Mouse (Mus musculus): ENCODE data around the gene St6galnac3. TPM values are rescaled to one million over a fixed set of nuclear protein-coding genes. Genes with fewer than 3 reads are reported as not detected.

St6galnac3 gene
- polyA plus RNA-seq, 1 experiment from 2014 or later = 15.8 TPM

DNA sequence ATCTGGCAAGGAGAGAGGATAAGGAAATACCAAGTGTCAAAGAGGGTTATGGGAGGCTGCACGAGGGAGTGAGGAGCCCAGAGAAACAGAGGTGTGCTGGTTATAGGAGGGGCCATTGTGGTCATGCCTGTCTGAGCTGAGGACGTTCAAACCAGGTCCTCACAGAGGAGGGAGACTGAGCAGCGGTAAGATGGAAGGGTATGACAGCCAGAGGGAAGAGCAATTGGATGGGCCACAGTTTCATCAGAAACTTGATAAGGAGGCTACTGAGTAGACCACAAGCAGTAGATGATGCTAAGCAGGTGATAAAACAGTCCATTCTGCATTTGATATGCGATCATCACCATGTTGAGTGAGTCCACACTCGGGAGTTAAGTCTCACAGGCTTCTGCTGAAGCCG is 212.4 kb downstream of the St6galnac3 start:
- peaks cover 4% of the 10 kb centered on the region for H3K4me1 ChIP-seq (replicated peaks)
- ATAC-seq (replicated peaks; ENCODE audit: insufficient number of reproducible peaks, insufficient read depth, low FRiP score, low read depth) = no peak
- H3K4me2 ChIP-seq = no peak overlapping the region
- no peaks in the 10 kb centered on the region for H3K36me3 ChIP-seq
- H3K27ac ChIP-seq = no peak overlapping the region
- 0 out of 2 replicates have a peak, but pooled peaks cover 6% of the 10 kb centered on the region for H3K27me3 ChIP-seq
- H3K4me3 ChIP-seq = no peak overlapping the region
- H3K9ac ChIP-seq = no peak overlapping the region
- WGBS = 60% methylated on average over 6 of the region's 6 CpGs
- H3K9me3 ChIP-seq (replicated peaks) = no peaks in the 10 kb centered on the region

- no peak for ATAC-seq (replicated peaks; ENCODE audit: insufficient number of reproducible peaks, insufficient read depth, low FRiP score, low read depth)
- H3K27me3 ChIP-seq = 0 out of 2 replicates have a peak, but pooled peaks cover 6% of the 10 kb centered on the region
- H3K36me3 ChIP-seq = no peaks in the 10 kb centered on the region
- no peaks in the 10 kb centered on the region for H3K9me3 ChIP-seq (replicated peaks)
- no peak overlapping the region for H3K9ac ChIP-seq
- H3K4me2 ChIP-seq = no peak overlapping the region
- H3K27ac ChIP-seq = no peak overlapping the region
- WGBS = 21% methylated on average over 7 of the region's 7 CpGs
- peaks cover 4% of the 10 kb centered on the region for H3K4me1 ChIP-seq (replicated peaks)
- H3K4me3 ChIP-seq = no peak overlapping the region
These were observed 213.8 kb downstream of the St6galnac3 start for GRCm38 (mm10) chr3:153511151-153511580.

DNA sequence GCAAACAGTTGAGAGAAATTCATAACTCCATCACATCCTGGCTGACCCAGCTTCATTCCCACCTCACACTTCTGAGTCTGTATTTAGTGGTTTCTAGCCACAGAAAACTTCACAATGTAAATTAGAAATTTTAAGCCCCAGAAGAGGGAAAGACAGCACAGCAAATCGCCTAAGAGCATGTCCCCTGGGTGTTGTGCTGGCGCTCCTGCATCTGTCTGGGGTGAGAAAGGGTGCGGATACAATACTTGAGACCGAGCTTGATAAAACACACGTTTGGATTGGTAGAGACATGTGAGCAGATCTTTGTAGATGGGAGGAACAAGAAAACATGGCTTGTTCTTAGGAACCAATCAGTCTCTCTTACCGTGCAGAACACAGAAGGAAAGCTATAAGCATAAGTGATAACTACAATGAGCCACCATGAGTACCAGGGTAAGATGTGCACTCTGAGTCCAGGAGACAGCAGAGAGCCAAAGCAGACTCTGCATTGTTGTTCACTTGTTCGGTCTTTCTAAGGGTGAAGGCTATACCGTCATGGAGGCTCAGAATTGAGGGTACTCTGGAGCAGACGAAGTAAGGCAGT is 214.8 kb downstream of the St6galnac3 start:
- Histone ChIP-seq H3K36me3 (no peaks in the 10 kb centered on the region), H3K4me2 (no peak overlapping the region), H3K9me3 (replicated peaks) (no peaks in the 10 kb centered on the region), H3K27me3 (0 out of 2 replicates have a peak, but pooled peaks cover 6% of the 10 kb centered on the region), H3K4me1 (replicated peaks) (peaks cover 4% of the 10 kb centered on the region), H3K4me3 (no peak overlapping the region), H3K27ac (no peak overlapping the region), H3K9ac (no peak overlapping the region)
- no peak for ATAC-seq (replicated peaks; ENCODE audit: insufficient number of reproducible peaks, insufficient read depth, low FRiP score, low read depth)
- 78% methylated on average over 9 of the region's 9 CpGs for WGBS

DNA sequence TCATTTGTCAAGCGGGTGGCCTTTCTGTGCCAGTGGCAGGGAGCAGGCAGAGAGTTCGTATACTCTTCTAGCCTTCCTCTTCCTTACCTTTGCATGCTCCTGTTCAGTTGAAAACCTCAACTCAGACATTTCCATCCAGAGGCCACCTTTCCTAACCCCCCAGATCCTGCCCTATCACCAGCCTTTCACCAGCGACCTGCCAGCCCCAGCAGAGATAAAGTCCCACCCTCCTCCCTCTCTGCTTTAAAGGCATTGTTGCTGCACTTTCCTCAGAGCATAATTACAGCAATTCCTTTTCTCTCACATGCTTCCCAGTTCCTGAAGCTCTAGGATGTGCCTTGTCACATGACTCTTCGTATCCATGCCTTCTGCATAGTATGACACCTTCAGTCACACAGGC is 215.3 kb downstream of the St6galnac3 start:
- 66% methylated on average over 4 of the region's 4 CpGs for WGBS
- H3K4me1 ChIP-seq (replicated peaks) = peaks cover 4% of the 10 kb centered on the region

GRCm38 (mm10) chr3:153509029-153509428 is 215.9 kb downstream of the St6galnac3 start:
- no peak overlapping the region for H3K4me3 ChIP-seq
- WGBS = 83% methylated on average over 3 of the region's 3 CpGs
- no peaks in the 10 kb centered on the region for H3K9me3 ChIP-seq (replicated peaks)
- no peak overlapping the region for H3K27ac ChIP-seq
- H3K4me2 ChIP-seq = no peak overlapping the region
- ATAC-seq (replicated peaks; ENCODE audit: insufficient number of reproducible peaks, insufficient read depth, low FRiP score, low read depth) = no peak
- peaks cover 4% of the 10 kb centered on the region for H3K4me1 ChIP-seq (replicated peaks)
- H3K27me3 ChIP-seq = 0 out of 2 replicates have a peak, but pooled peaks cover 6% of the 10 kb centered on the region
- H3K36me3 ChIP-seq = no peaks in the 10 kb centered on the region
- no peak overlapping the region for H3K9ac ChIP-seq

More for the DNA sequence above, 215.3 kb downstream of the St6galnac3 start:
- Histone ChIP-seq H3K27me3 (0 out of 2 replicates have a peak, but pooled peaks cover 6% of the 10 kb centered on the region), H3K4me2 (no peak overlapping the region), H3K36me3 (no peaks in the 10 kb centered on the region), H3K9me3 (replicated peaks) (no peaks in the 10 kb centered on the region), H3K9ac (no peak overlapping the region), H3K4me3 (no peak overlapping the region), H3K27ac (no peak overlapping the region)
- ATAC-seq (replicated peaks; ENCODE audit: insufficient number of reproducible peaks, insufficient read depth, low FRiP score, low read depth) = no peak

DNA sequence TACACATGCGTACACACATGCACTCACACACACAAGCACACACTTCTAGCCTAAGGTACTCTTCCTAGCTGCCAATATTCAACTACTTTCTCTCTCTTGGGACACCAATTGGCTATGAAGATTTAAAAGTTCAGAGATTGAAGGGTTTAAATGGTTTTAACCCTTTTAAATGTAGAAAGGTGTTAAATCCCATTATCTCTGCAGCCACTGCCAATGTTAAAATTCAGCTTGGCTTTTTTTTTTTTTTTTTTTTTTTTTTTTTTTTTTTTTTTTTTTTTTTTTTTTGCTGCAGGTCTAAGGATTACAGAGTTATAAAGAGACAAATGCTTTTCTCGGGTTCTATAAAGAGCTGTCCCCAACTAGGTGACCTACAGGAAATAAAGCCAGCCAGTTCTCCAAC is 216.4 kb downstream of the St6galnac3 start:
- H3K36me3 ChIP-seq = no peaks in the 10 kb centered on the region
- H3K9me3 ChIP-seq (replicated peaks) = no peaks in the 10 kb centered on the region
- H3K4me3 ChIP-seq = no peak overlapping the region
- H3K27ac ChIP-seq = no peak overlapping the region
- WGBS = 66% methylated on average over 2 of the region's 2 CpGs
- no peak overlapping the region for H3K4me2 ChIP-seq
- no peak for ATAC-seq (replicated peaks; ENCODE audit: insufficient number of reproducible peaks, insufficient read depth, low FRiP score, low read depth)
- H3K4me1 ChIP-seq (replicated peaks) = peaks cover 4% of the 10 kb centered on the region
- 0 out of 2 replicates have a peak, but pooled peaks cover 6% of the 10 kb centered on the region for H3K27me3 ChIP-seq
- H3K9ac ChIP-seq = no peak overlapping the region

GRCm38 (mm10) chr3:153507599-153507998 is 217.4 kb downstream of the St6galnac3 start:
- 87% methylated on average over 2 of the region's 2 CpGs for WGBS
- Histone ChIP-seq H3K9ac (no peak overlapping the region), H3K27ac (no peak overlapping the region), H3K4me3 (no peak overlapping the region), H3K36me3 (no peaks in the 10 kb centered on the region), H3K4me1 (replicated peaks) (peaks cover 4% of the 10 kb centered on the region), H3K27me3 (0 out of 2 replicates have a peak, but pooled peaks cover 3% of the 10 kb centered on the region), H3K9me3 (replicated peaks) (no peaks in the 10 kb centered on the region), H3K4me2 (no peak overlapping the region)
- no peak for ATAC-seq (replicated peaks; ENCODE audit: insufficient number of reproducible peaks, insufficient read depth, low FRiP score, low read depth)

DNA sequence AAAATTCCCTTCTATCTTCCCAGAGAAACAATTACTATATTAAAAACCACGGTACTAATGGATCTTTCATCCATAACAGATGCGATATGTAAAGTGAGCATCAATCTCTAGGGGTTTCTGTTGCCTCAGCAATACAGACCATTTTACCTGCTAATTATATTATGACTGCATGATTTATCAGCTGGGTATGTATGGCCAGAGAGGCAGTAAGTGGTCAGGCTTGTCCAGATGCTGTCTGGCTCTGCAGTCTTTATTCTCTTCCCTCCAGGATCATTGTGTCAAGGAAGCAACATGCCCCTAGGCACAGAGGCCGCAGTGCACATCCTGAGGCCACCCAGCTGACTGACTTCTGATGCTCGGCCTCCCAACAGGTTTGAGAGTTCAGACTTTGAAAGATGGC is 222.5 kb downstream of the St6galnac3 start:
- H3K9ac ChIP-seq = no peak overlapping the region
- no peaks in the 10 kb centered on the region for H3K4me1 ChIP-seq (replicated peaks)
- H3K36me3 ChIP-seq = no peaks in the 10 kb centered on the region
- H3K4me2 ChIP-seq = no peak overlapping the region
- WGBS = 80% methylated on average over 4 of the region's 4 CpGs
- H3K9me3 ChIP-seq (replicated peaks) = no peaks in the 10 kb centered on the region
- no peak for ATAC-seq (replicated peaks; ENCODE audit: insufficient number of reproducible peaks, insufficient read depth, low FRiP score, low read depth)
- H3K27me3 ChIP-seq = no peaks in the 10 kb centered on the region
- no peak overlapping the region for H3K27ac ChIP-seq
- no peak overlapping the region for H3K4me3 ChIP-seq

GRCm38 (mm10) chr3:153501333-153501877 is 223.6 kb downstream of the St6galnac3 start:
- Histone ChIP-seq H3K27ac (no peak overlapping the region), H3K9me3 (replicated peaks) (no peaks in the 10 kb centered on the region), H3K4me3 (no peak overlapping the region), H3K9ac (no peak overlapping the region), H3K4me1 (replicated peaks) (no peaks in the 10 kb centered on the region), H3K4me2 (no peak overlapping the region), H3K27me3 (no peaks in the 10 kb centered on the region), H3K36me3 (no peaks in the 10 kb centered on the region)
- ATAC-seq (replicated peaks; ENCODE audit: insufficient number of reproducible peaks, insufficient read depth, low FRiP score, low read depth) = no peak
- WGBS = 63% methylated on average over 3 of the region's 3 CpGs

DNA sequence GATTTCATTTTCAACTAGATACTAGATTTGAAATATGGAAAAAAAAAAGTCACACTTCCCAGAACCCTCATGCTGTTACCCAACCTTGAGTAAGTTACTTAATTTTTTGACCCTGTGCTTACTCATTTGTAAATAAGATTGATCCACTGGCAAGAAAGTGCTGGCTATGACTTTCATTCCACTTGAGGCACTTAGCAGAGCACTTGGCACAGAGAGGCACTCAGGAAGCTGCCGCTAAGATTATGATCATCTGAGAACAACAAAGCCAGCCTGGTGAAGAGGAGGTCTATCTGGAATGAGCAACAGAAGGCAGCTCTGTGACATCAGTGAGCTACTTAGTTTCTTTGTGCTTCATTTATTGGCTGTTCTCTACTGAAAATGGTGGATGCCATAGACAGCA is 232.0 kb downstream of the St6galnac3 start:
- Histone ChIP-seq H3K4me3 (no peak overlapping the region), H3K27ac (no peak overlapping the region), H3K36me3 (no peaks in the 10 kb centered on the region), H3K4me1 (replicated peaks) (peaks cover 7% of the 10 kb centered on the region), H3K9ac (no peak overlapping the region), H3K9me3 (replicated peaks) (no peaks in the 10 kb centered on the region), H3K4me2 (no peak overlapping the region), H3K27me3 (no peaks in the 10 kb centered on the region)
- ATAC-seq (replicated peaks; ENCODE audit: insufficient number of reproducible peaks, insufficient read depth, low FRiP score, low read depth) = no peak
- 38% methylated on average over 1 of the region's 1 CpGs for WGBS

- no peak for ATAC-seq (replicated peaks; ENCODE audit: insufficient number of reproducible peaks, insufficient read depth, low FRiP score, low read depth)
- 70% methylated on average over 9 of the region's 9 CpGs for WGBS
These were observed 235.3 kb downstream of the St6galnac3 start for GRCm38 (mm10) chr3:153489718-153490117.

GRCm38 (mm10) chr3:153488931-153489330 is 236.0 kb downstream of the St6galnac3 start:
- Histone ChIP-seq H3K9me3 (replicated peaks) (no peaks in the 10 kb centered on the region), H3K27me3 (no peaks in the 10 kb centered on the region), H3K4me1 (replicated peaks) (peaks cover 16% of the 10 kb centered on the region), H3K4me2 (no peak overlapping the region), H3K9ac (no peak overlapping the region), H3K4me3 (no peak overlapping the region), H3K36me3 (no peaks in the 10 kb centered on the region), H3K27ac (no peak overlapping the region)
- WGBS = 70% methylated on average over 5 of the region's 5 CpGs
- ATAC-seq (replicated peaks; ENCODE audit: insufficient number of reproducible peaks, insufficient read depth, low FRiP score, low read depth) = no peak

More at GRCm38 (mm10) chr3:153489718-153490117, 235.3 kb downstream of the St6galnac3 start:
- no peaks in the 10 kb centered on the region for H3K9me3 ChIP-seq (replicated peaks)
- no peak overlapping the region for H3K9ac ChIP-seq
- H3K4me1 ChIP-seq (replicated peaks) = peaks cover 12% of the 10 kb centered on the region
- H3K4me2 ChIP-seq = no peak overlapping the region
- no peak overlapping the region for H3K4me3 ChIP-seq
- H3K36me3 ChIP-seq = no peaks in the 10 kb centered on the region
- H3K27ac ChIP-seq = no peak overlapping the region
- H3K27me3 ChIP-seq = no peaks in the 10 kb centered on the region
